Mouse (Mus musculus): Measurements from ENCODE around the gene Zkscan7. TPM values are rescaled to one million over a fixed set of nuclear protein-coding genes. Genes with fewer than 3 reads are reported as not detected.

Zkscan7 gene
- polyA plus RNA-seq, 1 experiment from 2014 or later: 3.5 TPM

DNA sequence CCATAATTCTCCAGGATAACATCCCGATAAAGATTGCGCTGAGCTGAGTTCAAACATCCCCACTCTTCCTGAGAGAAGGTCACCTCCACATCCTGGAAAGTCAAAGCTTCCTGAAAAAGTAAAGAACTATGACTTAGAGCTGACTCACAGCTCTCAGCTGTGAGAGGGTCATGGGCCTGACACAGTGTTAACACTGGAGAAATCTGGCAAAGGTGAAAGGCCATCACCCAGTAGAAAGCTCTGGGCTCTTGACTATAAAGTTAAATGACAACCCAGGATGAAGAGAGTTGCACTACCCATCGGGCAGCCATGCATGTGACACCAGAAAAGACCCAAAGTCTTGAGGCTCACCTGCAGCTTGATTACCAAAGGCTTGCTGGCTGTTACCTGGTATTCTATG, 28.8 kb upstream of the Zkscan7 start:
- ATAC-seq (ENCODE audit: low FRiP score): no peak
- no peak overlapping the region for H3K4me2 ChIP-seq

DNA sequence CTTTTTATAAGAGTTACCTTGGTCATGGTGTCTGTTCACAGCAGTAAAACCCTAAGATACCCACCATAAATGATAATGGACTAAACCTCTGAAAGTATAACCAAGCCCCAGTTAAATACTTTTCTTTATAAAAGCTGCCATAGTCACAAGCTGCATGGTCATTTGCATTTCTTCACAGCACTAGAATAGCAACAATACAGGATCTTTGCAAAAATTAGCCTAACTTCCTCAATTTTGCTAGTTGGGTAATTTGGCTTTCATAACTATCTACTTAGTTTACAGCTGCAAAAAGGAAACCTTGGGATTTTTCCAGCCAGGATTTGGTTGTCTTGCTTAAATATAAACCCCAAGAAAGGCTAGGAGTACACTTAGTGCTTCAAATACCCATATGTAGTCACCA, 24.7 kb upstream of the Zkscan7 start:
- H3K4me2 ChIP-seq: no peak overlapping the region

More for the DNA sequence above, 28.8 kb upstream of the Zkscan7 start:
- H3K9ac ChIP-seq (replicated peaks): no peak overlapping the region
- peaks cover under 1% of the 10 kb centered on the region; the same call in 1 of the 2 replicates for H3K4me1 ChIP-seq
- H3K27ac ChIP-seq (replicated peaks): no peak overlapping the region
- H3K27me3 ChIP-seq (replicated peaks): no peaks in the 10 kb centered on the region
- H3K4me3 ChIP-seq (replicated peaks): no peak overlapping the region
- H3K36me3 ChIP-seq: peaks cover 93% of the 10 kb centered on the region
- H3K9me3 ChIP-seq (replicated peaks): peaks cover 6% of the 10 kb centered on the region; the same call in 1 of the 2 replicates
- WGBS: 99% methylated on average over 3 of the region's 3 CpGs

DNA sequence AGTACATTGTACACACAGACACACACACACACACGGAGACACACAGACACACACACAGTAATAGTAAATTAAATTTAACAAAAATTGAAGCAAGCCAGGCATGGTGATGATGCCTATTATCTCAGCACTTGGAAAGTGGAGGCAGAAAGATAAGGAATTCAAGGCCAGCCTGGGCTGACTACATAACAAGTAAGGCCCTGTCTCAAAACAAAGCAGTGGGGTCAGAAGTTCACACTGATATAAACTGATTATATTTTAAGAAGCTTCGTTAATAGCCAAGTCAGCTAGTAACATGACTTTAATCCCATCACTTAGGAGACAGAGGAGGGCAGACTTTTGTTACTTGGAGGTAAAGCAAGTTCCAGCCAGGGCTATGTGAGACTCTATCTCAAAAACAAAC, 21.8 kb upstream of the Zkscan7 start:
- no peaks in the 10 kb centered on the region; the same call in 1 of the 2 replicates for H3K9me3 ChIP-seq (replicated peaks)
- H3K9ac ChIP-seq (replicated peaks): no peak overlapping the region
- H3K27ac ChIP-seq (replicated peaks): no peak overlapping the region
- H3K36me3 ChIP-seq: peaks cover 38% of the 10 kb centered on the region
- no peak overlapping the region for H3K4me3 ChIP-seq (replicated peaks)
- H3K27me3 ChIP-seq (replicated peaks): no peaks in the 10 kb centered on the region
- ATAC-seq (ENCODE audit: low FRiP score): no peak
- H3K4me2 ChIP-seq: peak overlapping the region; percentile 60; the same call in 1 of the 2 replicates
- H3K4me1 ChIP-seq: peaks cover 27% of the 10 kb centered on the region
- 86% methylated on average over 2 of the region's 2 CpGs for WGBS

More for the DNA sequence above, 24.7 kb upstream of the Zkscan7 start:
- Histone ChIP-seq H3K4me1 (peaks cover 23% of the 10 kb centered on the region), H3K4me3 (replicated peaks) (no peak overlapping the region), H3K9ac (replicated peaks) (no peak overlapping the region), H3K9me3 (replicated peaks) (no peaks in the 10 kb centered on the region; the same call in 1 of the 2 replicates), H3K27me3 (replicated peaks) (no peaks in the 10 kb centered on the region), H3K36me3 (peaks cover 64% of the 10 kb centered on the region), H3K27ac (replicated peaks) (no peak overlapping the region)
- ATAC-seq (ENCODE audit: low FRiP score): no peak

DNA sequence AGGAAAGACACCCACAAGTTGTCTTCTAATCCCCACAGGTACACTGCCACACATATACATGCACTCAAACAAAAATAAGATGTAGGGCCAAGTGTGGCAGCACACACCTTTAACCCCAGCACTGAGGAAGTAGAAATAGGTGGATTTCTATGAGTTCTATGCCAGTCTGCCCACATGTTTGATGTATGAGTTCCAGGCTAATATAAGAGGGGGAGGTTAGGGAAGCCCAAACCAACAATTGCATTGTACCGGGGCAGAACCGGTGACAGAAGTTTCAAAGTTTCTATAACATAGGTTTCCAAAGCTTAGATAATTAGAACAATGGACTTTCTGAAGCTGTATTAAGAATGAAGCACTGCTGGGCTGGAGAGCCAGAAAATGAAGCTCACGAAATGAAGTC, 20.6 kb upstream of the Zkscan7 start:
- no peak for ATAC-seq (ENCODE audit: low FRiP score)
- peak overlapping the region; percentile 87 for H3K4me3 ChIP-seq (replicated peaks)
- H3K27me3 ChIP-seq (replicated peaks): no peaks in the 10 kb centered on the region
- 65% methylated on average over 3 of the region's 3 CpGs for WGBS
- peaks cover 28% of the 10 kb centered on the region for H3K36me3 ChIP-seq
- H3K9ac ChIP-seq (replicated peaks): peak overlapping the region; percentile 82
- H3K27ac ChIP-seq (replicated peaks): no peak overlapping the region
- H3K9me3 ChIP-seq (replicated peaks): no peaks in the 10 kb centered on the region; the same call in 1 of the 2 replicates
- H3K4me2 ChIP-seq: peak overlapping the region; percentile 60
- H3K4me1 ChIP-seq: peaks cover 27% of the 10 kb centered on the region

DNA sequence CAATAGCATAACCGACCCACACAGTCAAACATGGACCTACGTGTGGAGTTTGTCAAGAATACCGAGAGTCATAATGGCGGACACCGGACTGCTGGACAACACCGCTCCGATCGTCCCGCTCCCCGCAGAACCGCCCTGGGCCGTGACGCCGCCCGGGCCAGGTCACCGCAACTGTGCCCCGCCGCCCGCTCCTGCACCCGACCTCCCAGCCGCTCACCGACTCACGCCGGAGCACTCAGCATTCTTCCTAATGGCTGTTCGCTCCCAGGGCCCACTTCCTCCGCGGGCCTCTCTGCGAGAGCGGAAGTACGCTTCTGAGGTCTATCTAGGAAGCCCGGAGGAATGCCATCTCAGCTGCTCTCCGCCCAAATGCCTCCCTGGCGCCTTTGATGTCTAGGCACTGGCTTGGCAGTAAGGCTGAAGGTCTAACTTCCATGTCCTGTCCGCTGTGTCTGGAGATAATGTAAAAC, 19.8 kb upstream of the Zkscan7 start, which contains the start of gene Zfp445:
Gene Zfp445 (minus strand): TSS at position 310 of the 470 bp plus-strand sequence.
- Histone ChIP-seq H3K9me3 (replicated peaks) (no peaks in the 10 kb centered on the region; the same call in 1 of the 2 replicates), H3K9ac (replicated peaks) (peak within 1 kb of the TSS; percentile 82), H3K27me3 (replicated peaks) (no peaks in the 10 kb centered on the region), H3K4me3 (replicated peaks) (peak within 1 kb of the TSS; percentile 87), H3K4me1 (peaks cover 27% of the 10 kb centered on the region), H3K4me2 (peak within 1 kb of the TSS; percentile 60), H3K27ac (replicated peaks) (peak within 1 kb of the TSS; percentile 84), H3K36me3 (peaks cover 19% of the 10 kb centered on the region)
- peak; percentile 93 for ATAC-seq (ENCODE audit: low FRiP score)
- WGBS: under 1% methylated on average over 34 of the region's 34 CpGs

GRCm38 (mm10) chr9:122866192-122866591, 19.3 kb upstream of the Zkscan7 start:
- no peak overlapping the region for H3K27ac ChIP-seq (replicated peaks)
- H3K36me3 ChIP-seq: peaks cover 14% of the 10 kb centered on the region
- peak overlapping the region; percentile 60 for H3K4me2 ChIP-seq
- H3K9me3 ChIP-seq (replicated peaks): no peaks in the 10 kb centered on the region; the same call in 1 of the 2 replicates
- peak; percentile 48 for ATAC-seq (ENCODE audit: low FRiP score)
- peak overlapping the region; percentile 87 for H3K4me3 ChIP-seq (replicated peaks)
- WGBS: 90% methylated on average over 4 of the region's 4 CpGs
- no peaks in the 10 kb centered on the region for H3K27me3 ChIP-seq (replicated peaks)
- peaks cover 27% of the 10 kb centered on the region for H3K4me1 ChIP-seq
- H3K9ac ChIP-seq (replicated peaks): peak overlapping the region; percentile 82

DNA sequence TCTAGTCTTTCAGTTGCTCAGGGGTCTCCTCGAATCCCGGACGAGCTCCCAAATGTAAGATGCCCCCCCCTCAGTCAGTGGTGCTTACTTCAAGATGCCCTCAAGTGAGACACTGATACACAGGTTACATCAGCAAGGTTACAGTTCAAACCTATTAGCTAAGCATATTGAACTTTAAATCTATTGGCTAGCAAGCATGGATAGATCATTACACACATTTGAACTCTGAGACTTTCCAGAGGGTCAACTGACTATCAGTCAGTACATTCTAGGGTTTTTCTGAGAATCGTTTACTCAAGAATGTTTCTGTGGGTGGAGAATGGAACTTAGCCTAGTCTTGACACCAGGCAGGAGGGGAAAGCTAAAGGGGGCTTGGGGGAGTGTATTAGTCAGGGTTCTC, 12.9 kb upstream of the Zkscan7 start:
- no peaks in the 10 kb centered on the region for H3K36me3 ChIP-seq
- H3K4me2 ChIP-seq: no peak overlapping the region
- no peaks in the 10 kb centered on the region for H3K4me1 ChIP-seq
- no peak overlapping the region for H3K27ac ChIP-seq (replicated peaks)
- ATAC-seq (ENCODE audit: low FRiP score): no peak
- H3K4me3 ChIP-seq (replicated peaks): no peak overlapping the region
- no peak overlapping the region for H3K9ac ChIP-seq (replicated peaks)
- H3K27me3 ChIP-seq (replicated peaks): no peaks in the 10 kb centered on the region
- H3K9me3 ChIP-seq (replicated peaks): no peaks in the 10 kb centered on the region
- WGBS: 92% methylated on average over 4 of the region's 4 CpGs

DNA sequence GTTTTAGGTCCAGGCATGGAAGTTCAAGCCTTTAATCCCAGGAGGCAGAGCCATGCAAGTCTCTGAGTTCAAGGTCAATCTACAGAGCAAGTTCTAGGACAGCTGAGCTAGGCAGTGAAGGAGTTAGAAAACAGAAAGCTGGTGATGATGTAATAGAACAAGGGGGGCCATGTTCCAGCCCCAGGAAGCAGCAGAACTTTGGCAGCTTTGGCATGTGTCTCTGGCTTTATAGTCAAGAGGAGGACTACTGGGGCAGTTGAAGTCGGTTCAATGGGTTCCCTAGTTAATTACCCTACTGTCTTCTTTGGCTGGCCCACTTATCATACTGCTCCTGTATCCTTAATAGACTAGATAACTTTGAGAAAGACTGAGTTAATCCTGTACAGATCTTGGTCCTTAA, 10.8 kb upstream of the Zkscan7 start:
- no peaks in the 10 kb centered on the region for H3K4me1 ChIP-seq
- H3K36me3 ChIP-seq: no peaks in the 10 kb centered on the region
- no peaks in the 10 kb centered on the region for H3K27me3 ChIP-seq (replicated peaks)
- no peak for ATAC-seq (ENCODE audit: low FRiP score)
- no peak overlapping the region for H3K4me3 ChIP-seq (replicated peaks)
- H3K4me2 ChIP-seq: no peak overlapping the region
- H3K9ac ChIP-seq (replicated peaks): no peak overlapping the region
- no peaks in the 10 kb centered on the region for H3K9me3 ChIP-seq (replicated peaks)
- WGBS: 72% methylated on average over 1 of the region's 1 CpGs
- H3K27ac ChIP-seq (replicated peaks): no peak overlapping the region

GRCm38 (mm10) chr9:122875145-122875544, 10.3 kb upstream of the Zkscan7 start:
- no peak overlapping the region for H3K27ac ChIP-seq (replicated peaks)
- H3K27me3 ChIP-seq (replicated peaks): no peaks in the 10 kb centered on the region
- no peak overlapping the region for H3K4me2 ChIP-seq
- no peak overlapping the region for H3K4me3 ChIP-seq (replicated peaks)
- no peak for ATAC-seq (ENCODE audit: low FRiP score)
- no peaks in the 10 kb centered on the region for H3K36me3 ChIP-seq
- H3K9ac ChIP-seq (replicated peaks): no peak overlapping the region
- WGBS: 93% methylated on average over 2 of the region's 2 CpGs
- no peaks in the 10 kb centered on the region for H3K9me3 ChIP-seq (replicated peaks)
- H3K4me1 ChIP-seq: no peaks in the 10 kb centered on the region

GRCm38 (mm10) chr9:122886372-122887179, 1.1 kb downstream of the Zkscan7 start:
- Histone ChIP-seq H3K36me3 (peaks cover 18% of the 10 kb centered on the region), H3K9me3 (replicated peaks) (no peaks in the 10 kb centered on the region), H3K9ac (replicated peaks) (peak overlapping the region; percentile 66), H3K27me3 (replicated peaks) (no peaks in the 10 kb centered on the region), H3K4me3 (replicated peaks) (peak overlapping the region; percentile 61), H3K4me1 (peaks cover 10% of the 10 kb centered on the region), H3K4me2 (peak overlapping the region; percentile 71), H3K27ac (replicated peaks) (peak overlapping the region; percentile 70)
- 7% methylated on average over 54 of the region's 54 CpGs for WGBS
- peak; percentile 94 for ATAC-seq (ENCODE audit: low FRiP score)

DNA sequence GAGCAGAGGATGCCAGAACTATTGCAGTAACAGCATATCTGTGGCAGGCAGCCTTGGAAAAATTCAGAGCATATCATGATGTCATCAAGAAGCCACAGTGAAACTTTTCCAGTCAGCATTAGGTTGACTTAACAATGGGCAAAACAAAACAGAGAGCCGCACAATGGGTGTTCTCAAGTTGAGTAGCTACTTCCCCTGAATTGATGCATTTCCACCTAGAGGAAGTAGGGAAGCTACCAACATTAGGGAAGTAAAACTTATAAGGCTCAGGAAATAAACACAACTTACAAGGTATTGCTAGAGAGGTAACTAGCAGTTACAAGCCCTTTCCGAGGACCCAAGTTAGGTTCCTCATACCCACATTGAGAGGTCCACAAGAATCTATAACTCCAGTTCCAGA, 15.6 kb downstream of the Zkscan7 start:
- Histone ChIP-seq H3K4me2 (no peak overlapping the region), H3K4me3 (replicated peaks) (no peak overlapping the region), H3K27me3 (replicated peaks) (no peaks in the 10 kb centered on the region), H3K27ac (replicated peaks) (no peak overlapping the region), H3K9ac (replicated peaks) (no peak overlapping the region), H3K9me3 (replicated peaks) (no peaks in the 10 kb centered on the region), H3K36me3 (peaks cover 15% of the 10 kb centered on the region), H3K4me1 (peaks cover 14% of the 10 kb centered on the region)
- 94% methylated on average over 2 of the region's 2 CpGs for WGBS
- no peak for ATAC-seq (ENCODE audit: low FRiP score)
